Mouse (Mus musculus): Measurements from ENCODE around the gene Mepce. TPM values are rescaled to one million over a fixed set of nuclear protein-coding genes. Genes with fewer than 3 reads are reported as not detected.

Gene Mepce
- total and polyA plus RNA-seq, 2 experiments from 2014 or later: 18.3 to 47.7 TPM

GRCm38 (mm10) chr5:137822126-137822525 is 34.7 kb upstream of the Mepce start:
- no peaks in the 10 kb centered on the region for H3K4me1 ChIP-seq (ENCODE audit: insufficient read depth)
- WGBS: 64% methylated on average over 4 of the region's 4 CpGs

GRCm38 (mm10) chr5:137817466-137818222 is 30.2 kb upstream of the Mepce start:
- no peak overlapping the region for H3K27ac ChIP-seq (ENCODE audit: low read depth, low read length)
- H3K4me3 ChIP-seq (ENCODE audit: low read depth, low read length): no peak overlapping the region

More at GRCm38 (mm10) chr5:137822126-137822525, 34.7 kb upstream of the Mepce start:
- no peak overlapping the region for H3K4me2 ChIP-seq (ENCODE audit: low read depth)
- TF ChIP-seq CTCF (IDR thresholded peaks at IDR 0.05; ENCODE audit: low read depth): no peak
- no peaks in the 10 kb centered on the region for H3K27me3 ChIP-seq (ENCODE audit: insufficient read depth, low read length)
- H3K9ac ChIP-seq: no peak overlapping the region
- no peak overlapping the region for H3K27ac ChIP-seq (ENCODE audit: low read depth, low read length)
- H3K36me3 ChIP-seq (ENCODE audit: insufficient read depth): no peaks in the 10 kb centered on the region
- DNase-seq (no peak), ATAC-seq (no peak)
- no peaks in the 10 kb centered on the region for H3K9me3 ChIP-seq (ENCODE audit: low read length)
- H3K4me3 ChIP-seq (ENCODE audit: low read depth, low read length): no peak overlapping the region

GRCm38 (mm10) chr5:137808316-137808715 is 20.9 kb upstream of the Mepce start:
- Histone ChIP-seq H3K4me3 (ENCODE audit: low read depth, low read length) (no peak overlapping the region), H3K27ac (ENCODE audit: low read depth, low read length) (no peak overlapping the region), H3K36me3 (ENCODE audit: insufficient read depth) (no peaks in the 10 kb centered on the region), H3K4me2 (ENCODE audit: low read depth) (no peak overlapping the region), H3K9ac (no peak overlapping the region), H3K27me3 (ENCODE audit: insufficient read depth, low read length) (no peaks in the 10 kb centered on the region), H3K4me1 (ENCODE audit: insufficient read depth) (no peaks in the 10 kb centered on the region), H3K9me3 (ENCODE audit: low read length) (no peaks in the 10 kb centered on the region)
- ATAC-seq: no peak
- DNase-seq: no peak
- no peak for TF ChIP-seq CTCF (IDR thresholded peaks at IDR 0.05; ENCODE audit: low read depth)
- 90% methylated on average over 5 of the region's 5 CpGs for WGBS

More at GRCm38 (mm10) chr5:137817466-137818222, 30.2 kb upstream of the Mepce start:
- no peaks in the 10 kb centered on the region for H3K9me3 ChIP-seq (ENCODE audit: low read length)
- no peak overlapping the region for H3K9ac ChIP-seq
- H3K4me2 ChIP-seq (ENCODE audit: low read depth): no peak overlapping the region
- DNase-seq (no peak), ATAC-seq (no peak)
- H3K4me1 ChIP-seq (ENCODE audit: insufficient read depth): no peaks in the 10 kb centered on the region
- H3K36me3 ChIP-seq (ENCODE audit: insufficient read depth): no peaks in the 10 kb centered on the region
- H3K27me3 ChIP-seq (ENCODE audit: insufficient read depth, low read length): no peaks in the 10 kb centered on the region
- TF ChIP-seq CTCF (IDR thresholded peaks at IDR 0.05; ENCODE audit: low read depth): no peak
- WGBS: 72% methylated on average over 4 of the region's 4 CpGs

GRCm38 (mm10) chr5:137806158-137806557 is 18.7 kb upstream of the Mepce start:
- Histone ChIP-seq H3K27ac (ENCODE audit: low read depth, low read length) (no peak overlapping the region), H3K9ac (no peak overlapping the region), H3K9me3 (ENCODE audit: low read length) (no peaks in the 10 kb centered on the region), H3K27me3 (ENCODE audit: insufficient read depth, low read length) (no peaks in the 10 kb centered on the region), H3K36me3 (ENCODE audit: insufficient read depth) (no peaks in the 10 kb centered on the region), H3K4me3 (ENCODE audit: low read depth, low read length) (no peak overlapping the region), H3K4me1 (ENCODE audit: insufficient read depth) (no peaks in the 10 kb centered on the region), H3K4me2 (ENCODE audit: low read depth) (no peak overlapping the region)
- no peak for DNase-seq
- WGBS: 76% methylated on average over 1 of the region's 1 CpGs
- ATAC-seq: no peak
- no peak for TF ChIP-seq CTCF (IDR thresholded peaks at IDR 0.05; ENCODE audit: low read depth)

GRCm38 (mm10) chr5:137800917-137801316 is 13.5 kb upstream of the Mepce start:
- Histone ChIP-seq H3K27ac (ENCODE audit: low read depth, low read length) (no peak overlapping the region), H3K4me3 (ENCODE audit: low read depth, low read length) (no peak overlapping the region), H3K4me2 (ENCODE audit: low read depth) (no peak overlapping the region), H3K4me1 (ENCODE audit: insufficient read depth) (no peaks in the 10 kb centered on the region), H3K9ac (no peak overlapping the region), H3K36me3 (ENCODE audit: insufficient read depth) (no peaks in the 10 kb centered on the region), H3K27me3 (ENCODE audit: insufficient read depth, low read length) (no peaks in the 10 kb centered on the region), H3K9me3 (ENCODE audit: low read length) (no peaks in the 10 kb centered on the region)
- no peak for TF ChIP-seq CTCF (IDR thresholded peaks at IDR 0.05; ENCODE audit: low read depth)
- no peak for DNase-seq
- WGBS: 82% methylated on average over 3 of the region's 3 CpGs
- ATAC-seq: no peak

GRCm38 (mm10) chr5:137796606-137797005 is 9.2 kb upstream of the Mepce start:
- Histone ChIP-seq H3K4me3 (ENCODE audit: low read depth, low read length) (no peak overlapping the region), H3K27me3 (ENCODE audit: insufficient read depth, low read length) (no peaks in the 10 kb centered on the region), H3K4me2 (ENCODE audit: low read depth) (no peak overlapping the region), H3K9ac (no peak overlapping the region), H3K27ac (ENCODE audit: low read depth, low read length) (no peak overlapping the region), H3K4me1 (ENCODE audit: insufficient read depth) (no peaks in the 10 kb centered on the region), H3K9me3 (ENCODE audit: low read length) (no peaks in the 10 kb centered on the region), H3K36me3 (ENCODE audit: insufficient read depth) (no peaks in the 10 kb centered on the region)
- no peak for DNase-seq
- ATAC-seq: no peak
- no peak for TF ChIP-seq CTCF (IDR thresholded peaks at IDR 0.05; ENCODE audit: low read depth)
- 86% methylated on average over 3 of the region's 3 CpGs for WGBS

- DNase-seq: no peak
- H3K4me2 ChIP-seq (ENCODE audit: low read depth): no peak overlapping the region
- TF ChIP-seq CTCF (IDR thresholded peaks at IDR 0.05; ENCODE audit: low read depth): peak; percentile 33; the same call in 1 of the 2 replicates
- H3K27me3 ChIP-seq (ENCODE audit: insufficient read depth, low read length): no peaks in the 10 kb centered on the region
- no peaks in the 10 kb centered on the region for H3K4me1 ChIP-seq (ENCODE audit: insufficient read depth)
- H3K27ac ChIP-seq (ENCODE audit: low read depth, low read length): no peak overlapping the region
- no peak for ATAC-seq
- no peak overlapping the region for H3K4me3 ChIP-seq (ENCODE audit: low read depth, low read length)
- no peaks in the 10 kb centered on the region for H3K9me3 ChIP-seq (ENCODE audit: low read length)
- no peak overlapping the region for H3K9ac ChIP-seq
- H3K36me3 ChIP-seq (ENCODE audit: insufficient read depth): no peaks in the 10 kb centered on the region
These were observed 4.1 kb upstream of the Mepce start for GRCm38 (mm10) chr5:137791553-137791952.

Measured in forebrain, postnatal 0 days (tissue).